Mouse (Mus musculus) MEL (cell line): ENCODE measurements around the gene Gli3. TPM values are rescaled to one million over a fixed set of nuclear protein-coding genes. Genes with fewer than 3 reads are reported as not detected.

Experiments
- DNase-seq: peaks from one replicate; pipeline ENCODE4 v3.0.0; 2011; ENCODE audit warnings: low read depth, low spot score
- H3K27ac ChIP-seq: 2 replicates; pipeline ENCODE4 v1.5.1; 2012; ENCODE audit warnings: low read depth, mild to moderate bottlenecking, control low read depth, low read length, moderate library complexity; ENCODE audit not compliant: control insufficient read depth
- H3K27me3 ChIP-seq, 2 experiments: fragments of 150-350 bp in 1 of 2; sonication (generic) in 1 of 2; 2 replicates each; pipeline ENCODE4 v1.6.1; 2012; ENCODE audit warnings: low read length in 2 of 2, mild to moderate bottlenecking in 2 of 2, improper control_type of control experiment in 1 of 2, moderate library complexity in 1 of 2; ENCODE audit not compliant: insufficient read depth in 2 of 2, control insufficient read depth in 1 of 2
- H3K36me3 ChIP-seq, 2 experiments: 2 replicates each; pipeline ENCODE4 v1.6.1; 2012 to 2014; ENCODE audit warnings: low read length in 2 of 2, improper control_type of control experiment in 1 of 2, inconsistent platforms in 1 of 2, mild to moderate bottlenecking in 1 of 2; ENCODE audit not compliant: insufficient read depth in 2 of 2, control insufficient read depth in 1 of 2
- H3K4me1 ChIP-seq, 2 experiments: fragments of 150-350 bp in 1 of 2; sonication (generic) in 1 of 2; 2 replicates each; pipeline ENCODE4 v1.6.1; 2012; ENCODE audit warnings: low read length in 2 of 2, improper control_type of control experiment in 1 of 2, mild to moderate bottlenecking in 1 of 2; ENCODE audit not compliant: insufficient read depth in 2 of 2, control insufficient read depth in 1 of 2
- H3K4me3 ChIP-seq, 2 experiments: fragments of 150-350 bp in 1 of 2; sonication (generic) in 1 of 2; 2 replicates each; pipeline ENCODE4 v1.5.1; 2012; ENCODE audit warnings: low read depth in 2 of 2, low read length in 2 of 2, mild to moderate bottlenecking in 2 of 2, moderate library complexity in 2 of 2, control low read depth in 1 of 2, improper control_type of control experiment in 1 of 2; ENCODE audit not compliant: control insufficient read depth in 1 of 2, insufficient read depth in 1 of 2
- H3K79me2 ChIP-seq: 2 replicates; pipeline ENCODE4 v1.6.1; 2012; ENCODE audit warnings: mild to moderate bottlenecking, low read length, moderate library complexity; ENCODE audit not compliant: control insufficient read depth, poor library complexity, insufficient read depth
- H3K9ac ChIP-seq: 2 replicates; pipeline ENCODE4 v1.6.1; 2012; ENCODE audit warnings: low read depth, mild to moderate bottlenecking, control low read depth, low read length, moderate library complexity; ENCODE audit not compliant: control insufficient read depth, poor library complexity, severe bottlenecking
- H3K9me3 ChIP-seq: fragments of 150-350 bp; sonication (generic); replicated peaks from 2 replicates; pipeline ENCODE4 v1.6.1; 2012; ENCODE audit warnings: mild to moderate bottlenecking, low read length, improper control_type of control experiment, moderate library complexity; ENCODE audit not compliant: insufficient read depth
- BHLHE40 ChIP-seq: IDR thresholded peaks from 2 replicates; pipeline ENCODE4 v1.6.1; 2012; ENCODE audit warnings: low read depth, mild to moderate bottlenecking, inconsistent platforms, low read length, improper control_type of control experiment, borderline replicate concordance
- CHD1 ChIP-seq: IDR thresholded peaks from 2 replicates; pipeline ENCODE4 v1.6.1; 2012; ENCODE audit warnings: low read depth, mild to moderate bottlenecking, inconsistent platforms, low read length, improper control_type of control experiment
- CHD2 ChIP-seq: IDR thresholded peaks from 2 replicates; pipeline ENCODE4 v1.6.1; 2011; ENCODE audit warnings: low read length, improper control_type of control experiment
- E2F4 ChIP-seq: IDR thresholded peaks from 2 replicates; pipeline ENCODE4 v1.6.1; 2011; ENCODE audit warnings: low read depth, low read length, improper control_type of control experiment, borderline replicate concordance
- EP300 ChIP-seq, 2 experiments: IDR thresholded peaks; 2 replicates each; pipeline ENCODE4 v1.6.1; 2011; ENCODE audit warnings: improper control_type of control experiment in 2 of 2, low read length in 2 of 2, low read depth in 1 of 2, mild to moderate bottlenecking in 1 of 2
- ETS1 ChIP-seq: IDR thresholded peaks from 2 replicates; pipeline ENCODE4 v1.6.1; 2012; ENCODE audit warnings: low read depth, mild to moderate bottlenecking, inconsistent platforms, low read length, improper control_type of control experiment, moderate library complexity
- GABPA ChIP-seq: IDR thresholded peaks from 2 replicates; pipeline ENCODE4 v1.6.1; 2012; ENCODE audit warnings: low read depth, mild to moderate bottlenecking, inconsistent platforms, low read length, improper control_type of control experiment, moderate library complexity
- JUND ChIP-seq: IDR thresholded peaks from 2 replicates; pipeline ENCODE4 v1.6.1; 2011; ENCODE audit warnings: low read depth, mild to moderate bottlenecking, improper control_type of control experiment, low read length
- MAFK ChIP-seq: IDR thresholded peaks from 2 replicates; pipeline ENCODE4 v1.6.1; 2011; ENCODE audit warnings: low read depth, mild to moderate bottlenecking, low read length, improper control_type of control experiment, borderline replicate concordance
- MAX ChIP-seq: IDR thresholded peaks from 2 replicates; pipeline ENCODE4 v1.6.1; 2011; ENCODE audit warnings: low read length, improper control_type of control experiment
- MEF2A ChIP-seq: IDR thresholded peaks from 2 replicates; pipeline ENCODE4 v1.6.1; 2014; ENCODE audit warnings: low read depth, mild to moderate bottlenecking, inconsistent platforms, low read length, improper control_type of control experiment; ENCODE audit not compliant: poor library complexity, insufficient replicate concordance, severe bottlenecking; ENCODE audit errors: extremely low read depth
- MYB ChIP-seq: IDR thresholded peaks from 2 replicates; pipeline ENCODE4 v1.6.1; 2011; ENCODE audit warnings: mild to moderate bottlenecking, low read depth, low read length, improper control_type of control experiment
- NELFE ChIP-seq: IDR thresholded peaks from 2 replicates; pipeline ENCODE4 v1.6.1; 2011; ENCODE audit warnings: low read depth, low read length, improper control_type of control experiment
- POLR2A ChIP-seq, 2 experiments: IDR thresholded peaks; 2 replicates each; pipeline ENCODE4 v1.6.1; 2011 to 2012; ENCODE audit warnings: low read length in 2 of 2, mild to moderate bottlenecking in 2 of 2, control low read depth in 1 of 2, improper control_type of control experiment in 1 of 2, low read depth in 1 of 2, moderate library complexity in 1 of 2; ENCODE audit not compliant: control insufficient read depth in 1 of 2, insufficient read depth in 1 of 2, poor library complexity in 1 of 2
- POLR2AphosphoS2 ChIP-seq: IDR thresholded peaks from 2 replicates; pipeline ENCODE4 v1.6.1; 2011; ENCODE audit warnings: low read length, improper control_type of control experiment
- RAD21 ChIP-seq: IDR thresholded peaks from 2 replicates; pipeline ENCODE4 v1.6.1; 2011; ENCODE audit warnings: mild to moderate bottlenecking, low read depth, low read length, improper control_type of control experiment
- RCOR1 ChIP-seq: IDR thresholded peaks from 2 replicates; pipeline ENCODE4 v1.6.1; 2012; ENCODE audit warnings: low read depth, mild to moderate bottlenecking, inconsistent platforms, low read length, improper control_type of control experiment
- TAL1 ChIP-seq: IDR thresholded peaks from 2 replicates; pipeline ENCODE4 v1.6.1; 2012; ENCODE audit warnings: mild to moderate bottlenecking, inconsistent platforms, low read length, moderate library complexity, mixed read lengths
- TBP ChIP-seq: IDR thresholded peaks from 2 replicates; pipeline ENCODE4 v1.8.0; 2011; ENCODE audit warnings: low read depth, low read length, improper control_type of control experiment
- ZKSCAN1 ChIP-seq: IDR thresholded peaks from 2 replicates; pipeline ENCODE4 v1.6.1; 2012; ENCODE audit warnings: low read depth, mild to moderate bottlenecking, inconsistent platforms, low read length, improper control_type of control experiment, moderate library complexity
- polyA plus RNA-seq, 2 experiments: library from polyadenylated mRNA; stranded (reverse) in 1 of 2; unstranded in 1 of 2; fragments of >175 nt in 1 of 2; fragments of >200 nt in 1 of 2; gene quantifications; 2 replicates each; pipeline versions ENCODE4 v1.2.1 to v1.2.4; 2012; ENCODE audit warnings: low replicate concordance in 2 of 2, low read depth in 1 of 2; ENCODE audit not compliant: insufficient read length in 2 of 2, insufficient read depth in 1 of 2, missing spikeins in 1 of 2
- total RNA-seq: library from RNA; depleted of rRNA; stranded (reverse); fragments of 300-350 nt; gene quantifications from 2 replicates; pipeline ENCODE4 v1.2.3, GENCODE M21; 2012

Gene Gli3
- total and polyA plus RNA-seq, 3 experiments, result not detected

DNA sequence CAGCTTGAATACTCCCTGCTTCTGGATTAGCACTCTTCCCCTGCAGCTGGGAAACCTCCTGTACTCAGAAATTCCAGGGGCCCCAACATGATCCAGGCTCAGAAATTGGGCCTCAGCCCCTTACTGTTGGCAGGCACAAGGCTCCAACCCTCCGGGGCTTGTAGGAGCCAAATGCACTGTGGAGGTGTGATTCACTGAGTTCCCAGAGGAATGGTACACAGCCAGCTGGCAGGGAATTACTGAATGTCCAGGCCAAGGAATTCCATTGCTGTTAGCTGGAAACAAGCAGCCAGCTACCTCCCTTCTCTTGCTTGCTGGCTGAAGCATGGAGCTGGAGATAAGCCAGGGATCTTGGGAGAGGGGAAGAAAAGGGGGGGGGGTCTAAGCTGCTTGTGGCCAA lies 278.7 kb downstream of the Gli3 start:
- no peak overlapping the region for H3K27ac ChIP-seq
- TF ChIP-seq JUND (no peak), BHLHE40 (no peak), ZKSCAN1 (no peak), CHD2 (no peak)
- no peak for DNase-seq

DNA sequence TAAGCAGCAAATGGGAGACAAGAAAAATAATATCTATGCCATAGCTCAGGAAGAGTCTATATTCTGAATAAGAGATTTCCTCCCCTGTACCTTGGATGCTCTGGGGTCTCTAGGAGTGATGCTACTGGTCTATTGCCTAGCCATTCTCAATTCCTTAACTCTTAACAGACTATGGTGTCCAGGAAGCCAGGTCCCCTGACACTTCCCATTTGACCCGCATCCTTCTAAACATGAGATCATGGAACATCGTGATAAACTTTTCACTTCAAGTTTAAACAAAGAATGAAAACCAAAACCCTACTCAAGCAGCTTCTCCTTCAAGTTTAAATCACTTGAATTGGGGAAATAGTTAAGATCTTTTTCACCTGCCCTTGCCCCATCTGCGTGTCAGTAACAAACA lies 279.3 kb downstream of the Gli3 start:
- Histone ChIP-seq H3K9me3 (no peaks in the 10 kb centered on the region), H3K27ac (no peak overlapping the region), H3K4me3 (no peak overlapping the region), H3K4me1 (no peaks in the 10 kb centered on the region), H3K36me3 (no peaks in the 10 kb centered on the region), H3K9ac (no peak overlapping the region), H3K27me3 (no peaks in the 10 kb centered on the region), H3K79me2 (no peaks in the 10 kb centered on the region)
- DNase-seq, result no peak
- TF ChIP-seq MEF2A (no peak), ETS1 (no peak), EP300 (IDR thresholded peaks at IDR 0.05; ENCODE audit: low read depth in 1 of 2, low read length in 2 of 2) (no peak), RAD21 (no peak), CHD2 (no peak), JUND (no peak), ZKSCAN1 (no peak), BHLHE40 (no peak), MAFK (no peak), MAX (no peak), TAL1 (no peak), POLR2AphosphoS2 (no peak)

More for the DNA sequence above, 278.7 kb downstream of the Gli3 start:
- no peaks in the 10 kb centered on the region for H3K27me3 ChIP-seq
- H3K9ac ChIP-seq, result no peak overlapping the region
- no peaks in the 10 kb centered on the region for H3K36me3 ChIP-seq
- no peak overlapping the region for H3K4me3 ChIP-seq
- no peaks in the 10 kb centered on the region for H3K79me2 ChIP-seq
- H3K4me1 ChIP-seq, result no peaks in the 10 kb centered on the region
- H3K9me3 ChIP-seq, result no peaks in the 10 kb centered on the region

GRCm38 (mm10) chr13:15742777-15743176 lies 279.7 kb downstream of the Gli3 start:
- no peak overlapping the region for H3K27ac ChIP-seq
- TF ChIP-seq MYB (no peak), TAL1 (no peak), POLR2AphosphoS2 (no peak), NELFE (no peak), CHD1 (no peak), POLR2A (IDR thresholded peaks at IDR 0.05; ENCODE audit: control insufficient read depth in 1 of 2, insufficient read depth in 1 of 2, low read depth in 1 of 2, low read length in 2 of 2, poor library complexity in 1 of 2) (no peak), RAD21 (no peak), E2F4 (no peak), TBP (no peak), RCOR1 (no peak), GABPA (no peak)
- no peaks in the 10 kb centered on the region for H3K36me3 ChIP-seq
- H3K4me1 ChIP-seq, result no peaks in the 10 kb centered on the region
- H3K27me3 ChIP-seq, result no peaks in the 10 kb centered on the region
- H3K9ac ChIP-seq, result no peak overlapping the region
- DNase-seq, result no peak
- H3K4me3 ChIP-seq, result no peak overlapping the region
- H3K79me2 ChIP-seq, result no peaks in the 10 kb centered on the region
- H3K9me3 ChIP-seq, result no peaks in the 10 kb centered on the region
